Mouse (Mus musculus) E14TG2a.4 (cell line): ENCODE results near the gene Il12b.

Experiments used
- CTCF ChIP-seq: conservative IDR thresholded peaks from 2 replicates; pipeline ENCODE4 v1.5.1; 2014; ENCODE audit warnings: low read length
- POU5F1 ChIP-seq: IDR thresholded peaks from 2 replicates; pipeline ENCODE4 v1.6.1; 2014; ENCODE audit warnings: low read length, borderline replicate concordance

DNA sequence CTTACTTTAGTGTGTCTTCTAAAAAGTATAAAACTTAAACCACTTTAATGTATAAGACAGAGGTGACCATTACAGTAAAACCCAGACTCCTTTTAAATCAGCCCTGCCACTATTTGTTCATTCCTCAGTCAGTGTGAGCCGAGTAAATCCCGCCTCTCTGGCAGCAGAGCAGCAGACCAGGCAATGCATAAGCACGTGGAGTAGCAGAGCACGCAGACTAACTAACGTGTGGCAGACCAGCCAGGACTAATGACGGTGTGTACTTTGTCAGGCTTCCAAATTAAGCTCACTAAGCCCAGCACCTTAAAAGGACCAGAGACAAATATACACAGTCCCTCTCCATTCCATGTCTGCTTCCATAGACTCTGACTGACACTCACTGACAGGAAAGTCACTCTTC, 61.6 kb downstream of the Il12b start:
- TF ChIP-seq CTCF (no peak), POU5F1 (no peak)
